Mouse (Mus musculus): ENCODE measurements around the gene Rasa2. TPM values are rescaled to one million over a fixed set of nuclear protein-coding genes. Genes with fewer than 3 reads are reported as not detected.
"Not testable (repeated sequence)": the region's sequence is repeated elsewhere in the genome, so short reads cannot be mapped to it uniquely, and the experiment has no call there.

Gene Rasa2
- polyA plus RNA-seq, 1 experiment from 2014 or later: 18.5 TPM

DNA sequence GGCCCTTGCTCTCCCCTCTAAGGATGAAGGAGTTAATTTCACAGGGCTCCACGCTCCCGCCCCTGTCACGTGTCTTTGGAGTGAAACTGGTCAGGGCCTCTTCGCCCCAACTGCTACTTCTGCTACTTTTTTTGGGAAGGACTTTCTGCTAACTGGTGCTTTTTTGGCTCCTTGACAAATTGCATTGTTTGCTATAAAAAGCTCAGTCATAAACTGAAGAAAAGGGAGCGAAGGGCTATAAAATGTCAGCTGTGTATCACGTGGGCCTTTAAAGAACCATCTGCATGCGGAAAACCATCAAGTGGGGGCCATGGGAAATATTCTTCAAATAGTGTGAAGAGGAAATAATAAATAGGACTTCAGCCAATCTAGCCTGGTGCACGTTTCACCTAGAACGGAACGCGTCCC, 100.7 kb downstream of the Rasa2 start:
- H3K36me3 ChIP-seq: no peaks in the 10 kb centered on the region
- H3K27ac ChIP-seq: 0 out of 2 replicates have a peak overlapping the region, but pooled peaks have one; percentile 14
- H3K4me3 ChIP-seq: no peak overlapping the region
- 66% methylated on average over 11 of the region's 11 CpGs for WGBS
- H3K9me3 ChIP-seq (replicated peaks): no peaks in the 10 kb centered on the region
- no peak for DNase-seq (ENCODE audit: low spot score)
- H3K4me1 ChIP-seq: peaks cover 15% of the 10 kb centered on the region; the same call in 1 of the 2 replicates
- H3K27me3 ChIP-seq (ENCODE audit: low read depth, poor library complexity, severe bottlenecking): no peaks in the 10 kb centered on the region

DNA sequence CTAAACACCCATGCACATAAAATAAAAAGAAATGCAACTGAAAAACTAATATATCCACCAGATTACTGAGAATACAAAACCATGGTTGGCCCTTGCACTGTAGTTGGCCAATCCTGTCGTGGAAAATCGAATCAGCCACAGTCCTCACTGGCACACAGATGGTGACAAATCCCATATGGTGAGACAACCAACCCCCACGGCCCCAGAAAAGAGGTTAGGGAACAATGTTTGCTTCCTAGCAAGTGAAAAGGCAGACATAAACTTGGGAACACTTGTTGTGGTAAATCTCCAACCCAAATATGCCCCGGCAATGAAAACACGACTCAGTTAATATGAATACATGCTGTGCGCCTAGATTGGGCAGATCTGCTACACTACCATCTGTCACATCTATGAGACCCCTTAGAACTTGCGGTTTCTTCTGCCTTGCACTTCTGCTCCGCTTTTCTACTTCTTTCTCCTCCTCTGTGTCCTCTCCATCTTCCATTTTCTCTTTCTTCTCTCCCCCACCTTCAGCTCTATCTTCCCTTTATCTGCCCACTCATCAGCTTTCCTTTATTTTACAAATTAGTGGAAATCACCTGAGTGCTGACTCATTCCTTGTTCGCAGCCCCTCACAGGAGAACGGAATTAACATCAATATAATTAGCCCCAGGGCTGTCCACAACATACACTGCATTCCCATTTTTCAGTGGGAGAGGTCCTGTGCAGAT, 101.3 kb downstream of the Rasa2 start:
- H3K4me3 ChIP-seq: no peak overlapping the region
- H3K27me3 ChIP-seq (ENCODE audit: low read depth, poor library complexity, severe bottlenecking): no peaks in the 10 kb centered on the region
- H3K36me3 ChIP-seq: no peaks in the 10 kb centered on the region
- DNase-seq (ENCODE audit: low spot score): no peak
- H3K4me1 ChIP-seq: peaks cover 20% of the 10 kb centered on the region; the same call in 1 of the 2 replicates
- H3K9me3 ChIP-seq (replicated peaks): no peaks in the 10 kb centered on the region
- H3K27ac ChIP-seq: 0 out of 2 replicates have a peak overlapping the region, but pooled peaks have one; percentile 14
- 72% methylated on average over 10 of the region's 10 CpGs for WGBS

GRCm38 (mm10) chr9:96526011-96526410, 105.4 kb downstream of the Rasa2 start:
- Histone ChIP-seq H3K27ac (no peak overlapping the region), H3K9me3 (replicated peaks) (no peaks in the 10 kb centered on the region), H3K36me3 (no peaks in the 10 kb centered on the region), H3K27me3 (ENCODE audit: low read depth, poor library complexity, severe bottlenecking) (no peaks in the 10 kb centered on the region), H3K4me3 (no peak overlapping the region), H3K4me1 (peaks cover 23% of the 10 kb centered on the region; the same call in 1 of the 2 replicates)
- 88% methylated on average over 4 of the region's 4 CpGs for WGBS
- no peak for DNase-seq (ENCODE audit: low spot score)

GRCm38 (mm10) chr9:96524972-96525506, 106.4 kb downstream of the Rasa2 start, which contains the start of gene Gm28729:
TSS of gene Gm28729 (minus strand) at chr9:96525264.
- no peaks in the 10 kb centered on the region for H3K36me3 ChIP-seq
- peaks cover 14% of the 10 kb centered on the region; the same call in 1 of the 2 replicates for H3K4me1 ChIP-seq
- H3K27ac ChIP-seq: no peak within 1 kb of the TSS; the same call in 1 of the 2 replicates
- no peak for DNase-seq (ENCODE audit: low spot score)
- no peaks in the 10 kb centered on the region for H3K27me3 ChIP-seq (ENCODE audit: low read depth, poor library complexity, severe bottlenecking)
- H3K4me3 ChIP-seq: no peak within 1 kb of the TSS
- H3K9me3 ChIP-seq (replicated peaks): no peaks in the 10 kb centered on the region
- WGBS: 64% methylated on average over 12 of the region's 12 CpGs

GRCm38 (mm10) chr9:96523148-96523547, 108.3 kb downstream of the Rasa2 start:
- no peaks in the 10 kb centered on the region for H3K36me3 ChIP-seq
- H3K9me3 ChIP-seq (replicated peaks): no peaks in the 10 kb centered on the region
- no peak overlapping the region for H3K4me3 ChIP-seq
- DNase-seq (ENCODE audit: low spot score): no peak
- H3K27ac ChIP-seq: no peak overlapping the region
- WGBS: 84% methylated on average over 5 of the region's 5 CpGs
- H3K27me3 ChIP-seq (ENCODE audit: low read depth, poor library complexity, severe bottlenecking): no peaks in the 10 kb centered on the region
- H3K4me1 ChIP-seq: peaks cover 11% of the 10 kb centered on the region; the same call in 1 of the 2 replicates

DNA sequence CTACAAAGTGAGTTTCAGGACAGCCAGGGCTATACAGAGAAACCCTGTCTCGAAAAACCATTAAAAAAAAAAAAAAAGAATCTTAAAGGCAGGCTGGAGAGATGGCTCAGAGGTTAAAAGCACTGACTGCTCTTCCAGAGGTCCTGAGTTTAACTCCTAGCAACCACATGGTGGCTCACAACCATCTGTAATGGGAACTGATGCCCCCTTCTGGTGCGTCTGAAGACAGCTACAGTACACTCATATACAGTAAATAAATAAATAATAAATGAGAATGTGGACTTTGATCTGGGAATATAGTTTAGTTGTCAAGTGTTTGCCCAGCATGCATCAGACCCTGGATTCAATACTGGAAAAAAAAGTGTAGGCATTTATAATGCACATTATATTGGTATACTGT, 109.8 kb downstream of the Rasa2 start:
- not testable (repeated sequence) for H3K9me3 ChIP-seq (replicated peaks); H3K4me3 ChIP-seq; H3K36me3 ChIP-seq; H3K27ac ChIP-seq; H3K27me3 ChIP-seq (ENCODE audit: low read depth, poor library complexity, severe bottlenecking); DNase-seq (ENCODE audit: low spot score)
- 88% methylated on average over 2 of the region's 2 CpGs for WGBS
- H3K4me1 ChIP-seq: peaks cover 11% of the 10 kb centered on the region; the same call in 1 of the 2 replicates

GRCm38 (mm10) chr9:96517429-96517828, 114.0 kb downstream of the Rasa2 start:
- no peak overlapping the region for H3K4me3 ChIP-seq
- 33% methylated on average over 4 of the region's 4 CpGs for WGBS
- H3K36me3 ChIP-seq: no peaks in the 10 kb centered on the region
- no peaks in the 10 kb centered on the region for H3K9me3 ChIP-seq (replicated peaks)
- H3K27me3 ChIP-seq (ENCODE audit: low read depth, poor library complexity, severe bottlenecking): no peaks in the 10 kb centered on the region
- H3K4me1 ChIP-seq: no peaks in the 10 kb centered on the region
- DNase-seq (ENCODE audit: low spot score): no peak
- H3K27ac ChIP-seq: no peak overlapping the region

GRCm38 (mm10) chr9:96516806-96517205, 114.6 kb downstream of the Rasa2 start:
- no peaks in the 10 kb centered on the region for H3K9me3 ChIP-seq (replicated peaks)
- no peak overlapping the region for H3K27ac ChIP-seq
- no peak for DNase-seq (ENCODE audit: low spot score)
- no peak overlapping the region for H3K4me3 ChIP-seq
- WGBS: 66% methylated on average over 3 of the region's 3 CpGs
- H3K27me3 ChIP-seq (ENCODE audit: low read depth, poor library complexity, severe bottlenecking): no peaks in the 10 kb centered on the region
- H3K4me1 ChIP-seq: no peaks in the 10 kb centered on the region
- H3K36me3 ChIP-seq: no peaks in the 10 kb centered on the region

DNA sequence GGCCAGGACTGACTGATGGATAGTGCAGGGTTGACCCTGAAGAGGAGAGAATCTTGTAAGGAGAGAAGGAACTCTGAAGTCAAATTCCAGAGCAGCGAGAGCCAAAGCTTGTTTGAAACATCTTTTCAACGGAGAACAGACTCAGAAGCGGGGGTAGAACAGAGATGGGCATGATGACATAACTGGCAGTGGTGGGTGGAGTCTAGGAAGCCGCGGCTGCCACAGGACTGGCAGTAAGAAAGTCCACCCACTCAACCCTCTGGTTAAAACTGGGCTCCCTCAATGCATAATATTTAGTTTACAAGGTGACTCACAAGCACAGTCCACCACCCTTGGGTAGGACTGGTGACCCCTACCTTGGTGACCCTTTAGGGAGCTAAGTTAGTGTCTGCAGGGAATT, 115.7 kb downstream of the Rasa2 start:
- Histone ChIP-seq H3K4me1 (no peaks in the 10 kb centered on the region; the same call in 1 of the 2 replicates), H3K4me3 (no peak overlapping the region), H3K27me3 (ENCODE audit: low read depth, poor library complexity, severe bottlenecking) (no peaks in the 10 kb centered on the region), H3K9me3 (replicated peaks) (no peaks in the 10 kb centered on the region), H3K27ac (no peak overlapping the region), H3K36me3 (no peaks in the 10 kb centered on the region)
- 88% methylated on average over 5 of the region's 5 CpGs for WGBS
- no peak for DNase-seq (ENCODE audit: low spot score)

DNA sequence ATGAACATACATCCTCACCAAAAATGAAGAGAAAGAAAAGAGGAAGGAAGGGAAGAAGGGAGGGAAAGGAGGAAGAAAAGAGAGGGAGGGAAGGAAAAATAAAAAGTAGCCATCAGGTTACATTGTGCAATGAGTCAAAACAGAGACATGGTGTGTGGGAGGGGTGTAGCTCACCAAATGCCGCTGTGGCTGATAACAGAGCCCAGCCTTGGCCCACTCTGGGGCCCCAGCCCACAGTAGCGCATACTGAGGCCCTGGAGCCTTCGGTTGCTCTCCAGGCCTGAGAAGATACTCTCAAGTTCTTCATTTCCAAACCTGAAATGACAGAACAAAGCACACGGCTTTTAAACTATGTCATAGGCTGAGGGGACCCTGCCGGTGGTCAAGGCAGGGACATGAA, 117.1 kb downstream of the Rasa2 start:
- H3K36me3 ChIP-seq: no peaks in the 10 kb centered on the region
- DNase-seq (ENCODE audit: low spot score): no peak
- 91% methylated on average over 5 of the region's 5 CpGs for WGBS
- no peaks in the 10 kb centered on the region for H3K9me3 ChIP-seq (replicated peaks)
- H3K27ac ChIP-seq: no peak overlapping the region
- no peaks in the 10 kb centered on the region for H3K27me3 ChIP-seq (ENCODE audit: low read depth, poor library complexity, severe bottlenecking)
- H3K4me3 ChIP-seq: no peak overlapping the region
- no peaks in the 10 kb centered on the region; the same call in 1 of the 2 replicates for H3K4me1 ChIP-seq

GRCm38 (mm10) chr9:96506011-96506498, 125.4 kb downstream of the Rasa2 start:
- Histone ChIP-seq H3K36me3 (no peaks in the 10 kb centered on the region), H3K9me3 (replicated peaks) (no peaks in the 10 kb centered on the region), H3K4me3 (peak overlapping the region; percentile 16; the same call in 1 of the 2 replicates), H3K27ac (peak overlapping the region; percentile 81), H3K4me1 (peaks cover 34% of the 10 kb centered on the region), H3K27me3 (ENCODE audit: low read depth, poor library complexity, severe bottlenecking) (no peaks in the 10 kb centered on the region)
- WGBS: 32% methylated on average over 10 of the region's 10 CpGs
- peak; percentile 68 for DNase-seq (ENCODE audit: low spot score)

GRCm38 (mm10) chr9:96505156-96505555, 126.3 kb downstream of the Rasa2 start:
- H3K27me3 ChIP-seq (ENCODE audit: low read depth, poor library complexity, severe bottlenecking): no peaks in the 10 kb centered on the region
- no peak for DNase-seq (ENCODE audit: low spot score)
- peaks cover 34% of the 10 kb centered on the region for H3K4me1 ChIP-seq
- H3K27ac ChIP-seq: peak overlapping the region; percentile 81
- H3K4me3 ChIP-seq: no peak overlapping the region
- WGBS: 88% methylated on average over 4 of the region's 4 CpGs
- no peaks in the 10 kb centered on the region for H3K9me3 ChIP-seq (replicated peaks)
- H3K36me3 ChIP-seq: no peaks in the 10 kb centered on the region
